Mouse (Mus musculus): ENCODE measurements around the gene Itgb6. TPM values are rescaled to one million over a fixed set of nuclear protein-coding genes. Genes with fewer than 3 reads are reported as not detected.
A peak's percentile ranks its signal among the peaks of the same experiment; 100 is the strongest.

Itgb6 gene
- total RNA-seq, 2 experiments from 2014 or later = 18.1 to 26.3 TPM

GRCm38 (mm10) chr2:60688150-60688549 lies 34.3 kb downstream of the Itgb6 start:
- DNase-seq = no peak
- intact Hi-C loops (cut with DNase I; ENCODE audit: low total_unique reads) = no loop called here

- no peak for DNase-seq
- intact Hi-C loops (cut with DNase I; ENCODE audit: low total_unique reads) = no loop called here
These were observed 36.5 kb downstream of the Itgb6 start for GRCm38 (mm10) chr2:60685973-60686372.

- intact Hi-C loops (cut with DNase I; ENCODE audit: low total_unique reads) = no loop called here
- DNase-seq = no peak
These were observed 38.3 kb downstream of the Itgb6 start for GRCm38 (mm10) chr2:60684168-60684567.

GRCm38 (mm10) chr2:60682554-60682953 lies 39.9 kb downstream of the Itgb6 start:
- no peak for DNase-seq
- intact Hi-C loops (cut with DNase I; ENCODE audit: low total_unique reads) = no loop called here

- intact Hi-C loops (cut with DNase I; ENCODE audit: low total_unique reads) = no loop called here
- DNase-seq = no peak
These were observed 48.0 kb downstream of the Itgb6 start for GRCm38 (mm10) chr2:60674413-60674812.

- intact Hi-C loops (cut with DNase I; ENCODE audit: low total_unique reads) = no loop called here
- no peak for DNase-seq
These were observed 49.2 kb downstream of the Itgb6 start for GRCm38 (mm10) chr2:60672973-60673954.

GRCm38 (mm10) chr2:60671215-60671614 lies 51.2 kb downstream of the Itgb6 start:
- intact Hi-C loops (cut with DNase I; ENCODE audit: low total_unique reads) = no loop called here
- DNase-seq = no peak

GRCm38 (mm10) chr2:60663071-60663470 lies 59.4 kb downstream of the Itgb6 start:
- DNase-seq = no peak
- intact Hi-C loops (cut with DNase I; ENCODE audit: low total_unique reads) = no loop called here

GRCm38 (mm10) chr2:60659993-60660392 lies 62.5 kb downstream of the Itgb6 start:
- intact Hi-C loops (cut with DNase I; ENCODE audit: low total_unique reads) = no loop called here
- no peak for DNase-seq

- intact Hi-C loops (cut with DNase I; ENCODE audit: low total_unique reads) = no loop called here
- no peak for DNase-seq
These were observed 63.5 kb downstream of the Itgb6 start for GRCm38 (mm10) chr2:60658992-60659391.

GRCm38 (mm10) chr2:60654828-60655227 lies 67.6 kb downstream of the Itgb6 start:
- no peak for DNase-seq
- intact Hi-C loops (cut with DNase I; ENCODE audit: low total_unique reads) = no loop called here

- intact Hi-C loops (cut with DNase I; ENCODE audit: low total_unique reads) = no loop called here
- no peak for DNase-seq
These were observed 72.3 kb downstream of the Itgb6 start for GRCm38 (mm10) chr2:60650155-60650554.

GRCm38 (mm10) chr2:60647650-60648049 lies 74.8 kb downstream of the Itgb6 start:
- intact Hi-C loops (cut with DNase I; ENCODE audit: low total_unique reads) = no loop called here

GRCm38 (mm10) chr2:60646583-60646982 lies 75.9 kb downstream of the Itgb6 start:
- peak; percentile 19 for DNase-seq
- intact Hi-C loops (cut with DNase I; ENCODE audit: low total_unique reads) = no loop called here

More at GRCm38 (mm10) chr2:60647650-60648049, 74.8 kb downstream of the Itgb6 start:
- DNase-seq = no peak

- no peak for DNase-seq
- intact Hi-C loops (cut with DNase I; ENCODE audit: low total_unique reads) = no loop called here
These were observed 79.0 kb downstream of the Itgb6 start for GRCm38 (mm10) chr2:60643406-60643805.

GRCm38 (mm10) chr2:60642606-60643005 lies 79.8 kb downstream of the Itgb6 start:
- intact Hi-C loops (cut with DNase I; ENCODE audit: low total_unique reads) = no loop called here
- peak; percentile 7 for DNase-seq

GRCm38 (mm10) chr2:60640342-60640672 lies 82.1 kb downstream of the Itgb6 start:
- intact Hi-C loops (cut with DNase I; ENCODE audit: low total_unique reads) = no loop called here
- DNase-seq = no peak

GRCm38 (mm10) chr2:60639617-60640341 lies 82.7 kb downstream of the Itgb6 start:
- intact Hi-C loops (cut with DNase I; ENCODE audit: low total_unique reads) = no loop called here
- no peak for DNase-seq

- no peak for DNase-seq
- intact Hi-C loops (cut with DNase I; ENCODE audit: low total_unique reads) = no loop called here
These were observed 85.3 kb downstream of the Itgb6 start for GRCm38 (mm10) chr2:60636910-60637761.

- intact Hi-C loops (cut with DNase I; ENCODE audit: low total_unique reads) = no loop called here
These were observed 86.0 kb downstream of the Itgb6 start for GRCm38 (mm10) chr2:60636481-60636880.

More at GRCm38 (mm10) chr2:60636481-60636880, 86.0 kb downstream of the Itgb6 start:
- DNase-seq = no peak
